Mouse (Mus musculus) urinary bladder, postnatal 0 days (tissue): ENCODE data around the gene Nectin3. TPM values are rescaled to one million over a fixed set of nuclear protein-coding genes. Genes with fewer than 3 reads are reported as not detected.

ENCODE experiments used
- polyA plus RNA-seq: library from polyadenylated mRNA; unstranded; fragments of >200 nt; fragmentation: Nextera tagmentation; extraction: Ambion mirVana; gene quantifications from 2 replicates; pipeline ENCODE4 v1.2.1, GENCODE M21; 2015

Gene Nectin3
- polyA plus RNA-seq = 22.0 and 29.0 TPM in 2 replicates

DNA sequence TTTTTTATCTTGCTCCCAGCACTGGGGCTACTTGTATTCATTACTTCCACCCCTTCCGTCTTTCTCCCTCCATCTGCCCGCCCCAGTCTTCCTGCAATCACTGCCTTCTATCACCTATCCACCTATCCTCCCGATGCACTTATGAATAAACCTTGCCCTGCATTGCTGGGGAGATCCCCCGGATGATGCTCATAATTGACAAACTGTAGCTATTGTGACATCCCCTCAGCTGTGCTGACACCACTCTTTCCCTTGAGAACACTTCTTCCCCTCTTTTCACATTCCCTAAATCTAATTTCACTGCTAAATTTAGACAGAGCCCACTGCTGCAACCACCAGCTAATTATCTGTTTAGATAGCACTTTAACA lies at the start of gene Nectin3:
Gene Nectin3 (minus strand): TSS at position 105 of the 369 bp plus-strand sequence.

